In the genomic region with DNA sequence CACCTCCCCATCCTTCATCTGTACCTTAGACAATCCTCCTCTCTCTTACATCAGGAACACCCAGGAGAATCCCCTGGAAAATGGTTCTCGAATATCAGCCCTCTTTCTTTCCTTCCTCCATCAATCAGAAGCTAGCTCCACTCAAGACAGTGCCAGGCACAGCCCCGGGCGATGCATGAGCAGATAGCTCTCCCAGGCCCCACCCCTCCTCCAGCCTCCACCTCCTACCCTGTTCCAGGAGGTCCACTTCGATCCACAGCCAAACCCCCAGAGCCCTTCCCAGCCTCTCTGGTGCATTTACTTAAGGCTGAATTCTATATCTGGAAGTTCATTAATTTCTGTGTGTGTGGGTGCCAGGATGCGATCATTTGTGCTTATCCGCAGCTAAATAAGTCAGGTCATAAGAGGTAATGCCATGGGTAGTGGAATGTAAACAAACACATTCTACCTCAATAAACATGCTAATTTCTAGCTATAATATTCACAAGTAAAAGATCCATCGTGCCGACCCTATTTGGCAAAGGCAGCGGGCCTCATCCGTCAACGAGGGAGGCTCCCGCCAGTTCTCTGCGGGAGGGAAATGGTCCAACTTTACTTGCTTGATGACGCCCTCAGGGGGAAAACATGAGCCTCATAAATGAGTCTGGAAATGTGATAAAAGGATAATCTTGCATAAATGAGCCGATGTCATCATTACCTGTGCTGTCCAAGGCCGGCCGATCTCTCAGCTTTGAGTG, we compare ENCODE assay signal across 27 mouse cellular contexts.
A peak's percentile ranks its signal among the peaks of the same experiment; 100 is the strongest.
DNase-seq lines count a peak whose midpoint lies in the region; ATAC-seq and TF ChIP-seq lines count a peak whose summit lies in the region.
"Had no signal": no experiment of that assay in that cellular context is flagged by ENCODE, and none has a peak within 500 bp of the region (broad histone marks: within the 10 kb centered on the region; RNA-seq: fewer than 3 reads in every experiment).

No protein-coding gene starts in this region.

- H3K9me3 ChIP-seq in embryonic facial prominence, embryonic 14.5 days (ENCODE audit: control insufficient read depth, low read length): no peaks in the 10 kb centered on the region
- H3K9me3 ChIP-seq in embryonic facial prominence, embryonic 10.5 days: no peaks in the 10 kb centered on the region
- no peaks in the 10 kb centered on the region for H3K9me3 ChIP-seq in kidney, embryonic 14.5 days (ENCODE audit: control insufficient read depth, low read length)
- H3K9me3 ChIP-seq in stomach, embryonic 15.5 days: no peaks in the 10 kb centered on the region
- H3K9me3 ChIP-seq: forebrain, embryonic 10.5 days; heart, embryonic 12.5 days; hindbrain, embryonic 10.5 days; limb, embryonic 12.5 days; megakaryocyte, embryonic 14.5 days; midbrain, embryonic 15.5 days had no signal

- 63% methylated on average over 17 of the region's 17 CpGs for WGBS in embryonic facial prominence, embryonic 14.5 days
- 85% methylated on average over 17 of the region's 17 CpGs for WGBS in embryonic facial prominence, embryonic 10.5 days
- WGBS in kidney, adult 2 months: 50% methylated on average over 17 of the region's 17 CpGs
- 71% methylated on average over 17 of the region's 17 CpGs for WGBS in kidney, embryonic 14.5 days
- 45% methylated on average over 17 of the region's 17 CpGs for WGBS in stomach, embryonic 15.5 days

- H3K27ac ChIP-seq in embryonic facial prominence, embryonic 14.5 days (replicated peaks; ENCODE audit: low read depth, low read length): no peak overlapping the region
- H3K27ac ChIP-seq in embryonic facial prominence, embryonic 10.5 days (replicated peaks): no peak overlapping the region
- H3K27ac ChIP-seq in kidney, adult 2 months (ENCODE audit: insufficient read depth, low read depth, low read length): peak overlapping the region; percentile 3; the same call in 1 of the 2 replicates
- no peak overlapping the region for H3K27ac ChIP-seq in kidney, embryonic 14.5 days (ENCODE audit: low read depth, low read length)
- H3K27ac ChIP-seq in stomach, embryonic 15.5 days: no peak overlapping the region
- H3K27ac ChIP-seq: forebrain, embryonic 10.5 days; hindbrain, embryonic 10.5 days; layer of hippocampus, adult 2 months; limb, embryonic 12.5 days; midbrain, embryonic 15.5 days had no signal

- no peak overlapping the region for H3K4me2 ChIP-seq in embryonic facial prominence, embryonic 14.5 days (ENCODE audit: low read depth, low read length)
- H3K4me2 ChIP-seq in kidney, embryonic 14.5 days (replicated peaks; ENCODE audit: low read depth, low read length): no peak overlapping the region
- peak overlapping the region; percentile 5; the same call in 1 of the 2 replicates for H3K4me2 ChIP-seq in stomach, embryonic 15.5 days
- H3K4me2 ChIP-seq: heart, embryonic 12.5 days; limb, embryonic 12.5 days; liver, embryonic 11.5 days; midbrain, embryonic 15.5 days had no signal

- TF ChIP-seq CTCF in kidney, adult 2 months (conservative IDR thresholded peaks at IDR 0.05; ENCODE audit: insufficient read depth, insufficient read length, low read depth, low read length): no peak

- no peaks in the 10 kb centered on the region for H3K36me3 ChIP-seq in embryonic facial prominence, embryonic 14.5 days (ENCODE audit: control insufficient read depth, insufficient read depth, low read length)
- H3K36me3 ChIP-seq in embryonic facial prominence, embryonic 10.5 days (replicated peaks): no peaks in the 10 kb centered on the region
- no peaks in the 10 kb centered on the region for H3K36me3 ChIP-seq in kidney, adult 2 months (ENCODE audit: control insufficient read depth, insufficient read depth, low read length)
- H3K36me3 ChIP-seq in kidney, embryonic 14.5 days (ENCODE audit: control insufficient read depth, insufficient read depth, low read length): no peaks in the 10 kb centered on the region
- no peaks in the 10 kb centered on the region for H3K36me3 ChIP-seq in stomach, embryonic 15.5 days
- H3K36me3 ChIP-seq: forebrain, embryonic 10.5 days; heart, embryonic 12.5 days; hindbrain, embryonic 10.5 days; limb, embryonic 12.5 days; midbrain, embryonic 15.5 days had no signal

- peak; percentile 39 for DNase-seq in embryonic facial prominence, embryonic 14.5 days (ENCODE audit: low spot score)
- DNase-seq in embryonic facial prominence, embryonic 10.5 days (ENCODE audit: low spot score): no peak
- peak; percentile 32 for DNase-seq in kidney, adult 2 months
- peak; percentile 32 for DNase-seq in NIH3T3 (ENCODE audit: low read depth)
- DNase-seq in cerebellum, postnatal 25 days: no peak
- DNase-seq: adrenal gland, postnatal 14 days; cerebellum, adult 8-10 months; gastrocnemius, postnatal 25 days; heart, adult 18-20 months; heart, postnatal 10 days; kidney, adult 9 months; layer of hippocampus, postnatal 36 days; liver, postnatal 0 days; lung, postnatal 36 days; right cerebral cortex, postnatal 14 days; thymus, postnatal 25 days had no signal

- TF ChIP-seq POLR2A in kidney, adult 2 months (IDR thresholded peaks at IDR 0.05; ENCODE audit: low read depth, low read length): no peak

- no peak for ATAC-seq in embryonic facial prominence, embryonic 14.5 days (ENCODE audit: low read depth)
- ATAC-seq in kidney, embryonic 14.5 days (ENCODE audit: low FRiP score, low TSS enrichment): no peak
- no peak; the same call in 1 of the 2 replicates for ATAC-seq in stomach, embryonic 15.5 days (ENCODE audit: insufficient read depth, low FRiP score, low read depth)
- ATAC-seq: forebrain, embryonic 16.5 days; liver, postnatal 0 days; midbrain, embryonic 15.5 days had no signal

- no peaks in the 10 kb centered on the region for H3K27me3 ChIP-seq in embryonic facial prominence, embryonic 14.5 days (replicated peaks; ENCODE audit: control insufficient read depth, insufficient read depth, low read length)
- no peaks in the 10 kb centered on the region for H3K27me3 ChIP-seq in embryonic facial prominence, embryonic 10.5 days (replicated peaks; ENCODE audit: low read depth, poor library complexity, severe bottlenecking)
- no peaks in the 10 kb centered on the region for H3K27me3 ChIP-seq in kidney, adult 2 months (replicated peaks; ENCODE audit: control insufficient read depth, insufficient read depth, low read length)
- no peaks in the 10 kb centered on the region for H3K27me3 ChIP-seq in kidney, embryonic 14.5 days (ENCODE audit: control insufficient read depth, insufficient read depth, low read length)
- H3K27me3 ChIP-seq in stomach, embryonic 15.5 days (replicated peaks): no peaks in the 10 kb centered on the region
- H3K27me3 ChIP-seq: heart, embryonic 12.5 days; limb, embryonic 12.5 days; midbrain, embryonic 15.5 days had no signal

- H3K4me1 ChIP-seq in embryonic facial prominence, embryonic 14.5 days (ENCODE audit: control insufficient read depth, insufficient read depth, low read length): peaks cover 23% of the 10 kb centered on the region
- H3K4me1 ChIP-seq in embryonic facial prominence, embryonic 10.5 days: peaks cover 41% of the 10 kb centered on the region
- peaks cover 18% of the 10 kb centered on the region for H3K4me1 ChIP-seq in kidney, adult 2 months (ENCODE audit: control insufficient read depth, insufficient read depth, low read length)
- H3K4me1 ChIP-seq in kidney, embryonic 14.5 days (ENCODE audit: control insufficient read depth, insufficient read depth, low read length): peaks cover 9% of the 10 kb centered on the region; the same call in 1 of the 2 replicates
- H3K4me1 ChIP-seq in stomach, embryonic 15.5 days: peaks cover 8% of the 10 kb centered on the region; the same call in 1 of the 2 replicates
- H3K4me1 ChIP-seq: megakaryocyte, embryonic 14.5 days had no signal

- H3K9ac ChIP-seq in embryonic facial prominence, embryonic 14.5 days (ENCODE audit: low read depth, low read length): no peak overlapping the region
- no peak overlapping the region for H3K9ac ChIP-seq in kidney, embryonic 14.5 days (ENCODE audit: low read depth, low read length)
- H3K9ac ChIP-seq in stomach, embryonic 15.5 days: no peak overlapping the region
- H3K9ac ChIP-seq: heart, embryonic 12.5 days; limb, embryonic 12.5 days; liver, postnatal 0 days; midbrain, embryonic 15.5 days had no signal

- no peak overlapping the region for H3K4me3 ChIP-seq in embryonic facial prominence, embryonic 14.5 days (ENCODE audit: low read depth, low read length)
- H3K4me3 ChIP-seq in embryonic facial prominence, embryonic 10.5 days: no peak overlapping the region
- no peak overlapping the region for H3K4me3 ChIP-seq in kidney, adult 2 months (ENCODE audit: insufficient read depth, low read depth, low read length)
- H3K4me3 ChIP-seq in kidney, embryonic 14.5 days (ENCODE audit: low read length): no peak overlapping the region
- H3K4me3 ChIP-seq in stomach, embryonic 15.5 days (replicated peaks): no peak overlapping the region
- H3K4me3 ChIP-seq: forebrain, embryonic 10.5 days; heart, embryonic 12.5 days; hindbrain, embryonic 10.5 days; layer of hippocampus, adult 2 months; limb, embryonic 12.5 days; megakaryocyte, embryonic 14.5 days; midbrain, embryonic 15.5 days had no signal

Comparison
In these comparisons a context has a peak if more than half of its experiments do, and no peak if none do; other contexts are left out.
1. DNase-seq: peak in embryonic facial prominence, embryonic 14.5 days (single experiment), kidney, adult 2 months (single experiment) and NIH3T3 (single experiment); none in embryonic facial prominence, embryonic 10.5 days (single experiment) and cerebellum, postnatal 25 days (0 of 2).